Comparison of ENCODE assay signal across 8 mouse cellular contexts in genomic region chr1:72536611-72537351, GRCm38 (mm10). TPM values are rescaled to one million over a fixed set of nuclear protein-coding genes. Genes with fewer than 3 reads are reported as not detected.
DNase-seq lines count a peak whose midpoint lies in the region; ATAC-seq lines count a peak whose summit lies in the region.

March4 (minus strand) TSS chr1:72536930.

- peak; percentile 60 for ATAC-seq in heart, embryonic 15.5 days (replicated peaks; ENCODE audit: insufficient number of reproducible peaks, insufficient read depth, low FRiP score, low read depth)
- ATAC-seq in liver, embryonic 13.5 days (ENCODE audit: low read depth) = no peak
- ATAC-seq in neural tube, embryonic 11.5 days (ENCODE audit: insufficient read depth, low FRiP score, low TSS enrichment) = peak; percentile 69

- peak; percentile 7 to 54 for DNase-seq in heart, adult 18-20 months
- DNase-seq in heart, postnatal 25 days (ENCODE audit: low spot score) = no peak
- peak; percentile 88 for DNase-seq in embryonic facial prominence, embryonic 10.5 days (ENCODE audit: low spot score)
- DNase-seq in kidney, postnatal 10 days = peak; percentile 90
- DNase-seq in liver, embryonic 13.5 days = peak; percentile 20
- DNase-seq in neural tube, embryonic 11.5 days (ENCODE audit: low spot score) = peak; percentile 79
- DNase-seq in thymus, postnatal 0 days (ENCODE audit: low spot score) = peak; percentile 23

- WGBS in embryonic facial prominence, embryonic 10.5 days = under 1% methylated on average over 41 of the region's 41 CpGs
- WGBS in heart, embryonic 15.5 days = 1% methylated on average over 41 of the region's 41 CpGs
- 1% methylated on average over 41 of the region's 41 CpGs for WGBS in liver, embryonic 13.5 days (ENCODE audit: insufficient replicate concordance)
- under 1% methylated on average over 41 of the region's 41 CpGs for WGBS in neural tube, embryonic 11.5 days

- H3K36me3 ChIP-seq in embryonic facial prominence, embryonic 10.5 days (replicated peaks) = no peaks in the 10 kb centered on the region
- H3K36me3 ChIP-seq in heart, embryonic 15.5 days = no peaks in the 10 kb centered on the region
- H3K36me3 ChIP-seq in liver, embryonic 13.5 days = no peaks in the 10 kb centered on the region
- no peaks in the 10 kb centered on the region for H3K36me3 ChIP-seq in neural tube, embryonic 11.5 days (ENCODE audit: control insufficient read depth, insufficient read depth, low read length)

- peak within 1 kb of the TSS; percentile 52 for H3K4me3 ChIP-seq in embryonic facial prominence, embryonic 10.5 days
- H3K4me3 ChIP-seq in heart, embryonic 15.5 days = peak within 1 kb of the TSS; percentile 36
- peak within 1 kb of the TSS; percentile 4; the same call in 1 of the 2 replicates for H3K4me3 ChIP-seq in liver, embryonic 13.5 days (replicated peaks)
- H3K4me3 ChIP-seq in neural tube, embryonic 11.5 days (ENCODE audit: low read depth, low read length) = peak within 1 kb of the TSS; percentile 33

- peak within 1 kb of the TSS; percentile 62 for H3K4me2 ChIP-seq in heart, embryonic 15.5 days
- peak within 1 kb of the TSS; percentile 43 for H3K4me2 ChIP-seq in liver, embryonic 13.5 days
- H3K4me2 ChIP-seq in neural tube, embryonic 11.5 days (ENCODE audit: low read depth) = peak within 1 kb of the TSS; percentile 79

- intact Hi-C loops in heart, postnatal 25 days (cut with DNase I) = no loop called here

- H3K9me3 ChIP-seq in embryonic facial prominence, embryonic 10.5 days = no peaks in the 10 kb centered on the region
- H3K9me3 ChIP-seq in heart, embryonic 15.5 days (replicated peaks) = no peaks in the 10 kb centered on the region
- H3K9me3 ChIP-seq in liver, embryonic 13.5 days (replicated peaks) = no peaks in the 10 kb centered on the region
- H3K9me3 ChIP-seq in neural tube, embryonic 11.5 days (ENCODE audit: control insufficient read depth, low read length) = no peaks in the 10 kb centered on the region

- H3K27me3 ChIP-seq in embryonic facial prominence, embryonic 10.5 days (replicated peaks; ENCODE audit: low read depth, poor library complexity, severe bottlenecking) = peaks cover 55% of the 10 kb centered on the region
- H3K27me3 ChIP-seq in heart, embryonic 15.5 days = peaks cover 50% of the 10 kb centered on the region
- H3K27me3 ChIP-seq in liver, embryonic 13.5 days = peaks cover 36% of the 10 kb centered on the region
- peaks cover 8% of the 10 kb centered on the region; the same call in 1 of the 2 replicates for H3K27me3 ChIP-seq in neural tube, embryonic 11.5 days (ENCODE audit: control insufficient read depth, insufficient read depth, low read length)

- H3K9ac ChIP-seq in heart, embryonic 15.5 days = no peak within 1 kb of the TSS
- no peak within 1 kb of the TSS for H3K9ac ChIP-seq in liver, embryonic 13.5 days
- peak within 1 kb of the TSS; percentile 57 for H3K9ac ChIP-seq in neural tube, embryonic 11.5 days (ENCODE audit: low read length)

- H3K27ac ChIP-seq in embryonic facial prominence, embryonic 10.5 days (replicated peaks) = no peak within 1 kb of the TSS
- H3K27ac ChIP-seq in heart, embryonic 15.5 days = no peak within 1 kb of the TSS
- no peak within 1 kb of the TSS for H3K27ac ChIP-seq in liver, embryonic 13.5 days
- peak within 1 kb of the TSS; percentile 64 for H3K27ac ChIP-seq in neural tube, embryonic 11.5 days (ENCODE audit: low read depth, low read length)

- peaks cover 18% of the 10 kb centered on the region for H3K4me1 ChIP-seq in embryonic facial prominence, embryonic 10.5 days
- peaks cover 14% of the 10 kb centered on the region for H3K4me1 ChIP-seq in heart, embryonic 15.5 days (replicated peaks)
- 0 out of 2 replicates have a peak, but pooled peaks cover 2% of the 10 kb centered on the region for H3K4me1 ChIP-seq in liver, embryonic 13.5 days (replicated peaks)
- peaks cover 9% of the 10 kb centered on the region; the same call in 1 of the 2 replicates for H3K4me1 ChIP-seq in neural tube, embryonic 11.5 days (ENCODE audit: control insufficient read depth, insufficient read depth, low read length)

RNA-seq across cellular contexts. Expression of gene March4, which starts in this region (rescaled TPM):
- under 1 TPM in 1 of 2 experiments, not detected in 1; 0.10 TPM for total RNA-seq in heart, adult 18-20 months (2021)
- total RNA-seq in heart, postnatal 25 days (2021) = not detected
- not detected in 2 replicates for polyA plus RNA-seq in embryonic facial prominence, embryonic 10.5 days (2016; fragmentation: Nextera tagmentation; extraction: Ambion mirVana)
- 0.04 and 0.10 TPM in 2 replicates for polyA plus RNA-seq in heart, embryonic 15.5 days (2015; fragmentation: Nextera tagmentation; extraction: Ambion mirVana)
- not detected in 2 replicates for polyA plus RNA-seq in liver, embryonic 13.5 days (2015; fragmentation: Nextera tagmentation; extraction: Ambion mirVana)
- 3.1 and 3.4 TPM in 2 replicates for polyA plus RNA-seq in neural tube, embryonic 11.5 days (2014; fragmentation: Nextera tagmentation; extraction: Ambion mirVana)
- not detected in 2 replicates for polyA plus RNA-seq in thymus, postnatal 0 days (2015; fragmentation: Nextera tagmentation; extraction: Ambion mirVana)

Comparison
In these comparisons a context has a peak if more than half of its experiments do, and no peak if none do; other contexts are left out.
1. Peak in DNase-seq in heart, adult 18-20 months; RNA of the gene not detected or under 1 TPM.
2. Peak in DNase-seq and H3K4me3 ChIP-seq in embryonic facial prominence, embryonic 10.5 days; RNA of the gene not detected or under 1 TPM.
3. Peak in ATAC-seq, H3K4me3 ChIP-seq and H3K4me2 ChIP-seq in heart, embryonic 15.5 days; RNA of the gene not detected or under 1 TPM.
4. Peak in DNase-seq, H3K4me3 ChIP-seq and H3K4me2 ChIP-seq in liver, embryonic 13.5 days; RNA of the gene not detected or under 1 TPM.
5. Peak in DNase-seq in thymus, postnatal 0 days; RNA of the gene not detected or under 1 TPM.